Mouse (Mus musculus): ENCODE results near the gene Tango6.
A peak's percentile ranks its signal among the peaks of the same experiment; 100 is the strongest.
"Not testable (repeated sequence)": the region's sequence is repeated elsewhere in the genome, so short reads cannot be mapped to it uniquely, and the experiment has no call there.

Tango6 gene

GRCm38 (mm10) chr8:106872454-106873034 lies 189.7 kb downstream of the Tango6 start:
- DNase-seq (ENCODE audit: low spot score in 2 of 2), result no peak

GRCm38 (mm10) chr8:106880121-106880707 lies 197.3 kb downstream of the Tango6 start:
- no peak for DNase-seq (ENCODE audit: low spot score in 2 of 2)

- not testable (repeated sequence) for DNase-seq (ENCODE audit: low spot score in 2 of 2)
These were observed 201.2 kb downstream of the Tango6 start for GRCm38 (mm10) chr8:106884094-106884493.

GRCm38 (mm10) chr8:106884826-106885400 lies 202.0 kb downstream of the Tango6 start:
- DNase-seq (ENCODE audit: low spot score in 2 of 2), result not testable (repeated sequence)

- DNase-seq (ENCODE audit: low spot score in 2 of 2), result peak; percentile 78 to 88
These were observed 204.7 kb downstream of the Tango6 start for GRCm38 (mm10) chr8:106887336-106888189.

GRCm38 (mm10) chr8:106888803-106889202 lies 205.9 kb downstream of the Tango6 start:
- no peak for DNase-seq (ENCODE audit: low spot score in 2 of 2)

GRCm38 (mm10) chr8:106892210-106892805 lies 209.4 kb downstream of the Tango6 start:
- no peak for DNase-seq (ENCODE audit: low spot score in 2 of 2)

GRCm38 (mm10) chr8:106892806-106893451 lies 210.1 kb downstream of the Tango6 start:
- peak in 1 of 2 experiments; percentile 39 for DNase-seq (ENCODE audit: low spot score in 2 of 2)

GRCm38 (mm10) chr8:106893481-106894156 lies 210.8 kb downstream of the Tango6 start, which contains the start of gene Utp4:
Gene Utp4 (plus strand): TSS chr8:106893636.
- DNase-seq (ENCODE audit: low spot score in 2 of 2), result peak; percentile 89 to 91

GRCm38 (mm10) chr8:106899473-106899872 lies 216.6 kb downstream of the Tango6 start:
- DNase-seq (ENCODE audit: low spot score in 2 of 2), result no peak
